Mouse (Mus musculus): ENCODE data around the gene Tnks1bp1. TPM values are rescaled to one million over a fixed set of nuclear protein-coding genes. Genes with fewer than 3 reads are reported as not detected.

The Tnks1bp1 gene
- total RNA-seq, 2 experiments from 2014 or later, result 87.1 to 88.2 TPM

DNA sequence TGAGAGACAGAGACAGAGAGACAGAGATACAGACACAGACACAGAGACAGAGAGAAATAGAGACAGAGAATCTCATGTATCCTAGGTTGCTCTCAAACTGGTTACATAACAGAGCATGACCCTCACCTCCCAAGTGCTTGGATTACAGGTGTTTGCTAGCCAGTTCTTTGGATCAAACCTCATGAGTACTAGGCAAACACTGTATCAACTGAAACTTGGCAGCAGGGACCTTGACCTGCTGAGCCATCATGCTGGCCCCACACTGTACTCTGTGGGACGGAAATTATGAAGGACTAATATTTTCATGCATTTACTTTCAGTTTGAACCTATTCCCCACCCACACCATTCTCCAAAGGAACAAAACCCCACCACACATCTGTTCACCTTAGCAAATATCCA lies 45.6 kb downstream of the Tnks1bp1 start:
- no peak for DNase-seq

DNA sequence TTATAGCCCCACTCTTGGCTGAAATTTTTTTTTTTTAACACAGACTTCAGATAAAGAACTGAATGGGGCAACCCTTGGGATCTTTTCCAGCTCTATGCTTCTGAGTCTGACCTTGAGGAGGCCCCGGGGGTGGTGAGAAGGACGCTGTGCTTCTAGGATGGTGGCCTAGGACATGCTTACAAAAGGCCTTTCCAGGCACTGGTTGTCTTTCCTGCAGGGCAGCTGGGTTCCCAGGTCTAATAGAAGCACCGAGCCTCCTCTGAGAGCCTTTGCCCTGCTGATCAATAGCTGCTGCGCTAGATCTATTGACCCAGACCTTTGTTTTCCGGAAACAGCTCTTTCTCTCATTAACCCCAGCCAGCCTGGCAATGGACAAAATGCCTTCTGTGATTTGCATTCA lies 48.1 kb downstream of the Tnks1bp1 start:
- DNase-seq, result no peak

DNA sequence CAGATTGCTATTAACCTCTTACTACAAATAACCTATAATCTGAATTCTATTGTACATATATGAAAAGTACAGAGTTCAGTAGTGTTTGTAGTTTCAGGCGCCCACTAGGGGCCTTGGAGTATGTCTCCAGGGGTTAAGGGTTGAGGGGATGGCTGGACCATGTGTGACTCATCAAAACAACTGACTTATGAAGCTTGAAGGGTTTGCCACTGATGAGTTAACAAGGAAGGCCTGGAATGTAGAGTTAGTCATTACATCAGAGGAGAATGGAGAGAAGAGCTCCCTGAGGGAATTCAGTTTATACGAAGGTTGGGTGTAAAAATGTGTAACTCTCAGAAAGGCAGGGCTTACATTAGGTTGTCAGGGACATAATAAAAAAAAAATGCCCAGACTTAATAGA lies 50.2 kb downstream of the Tnks1bp1 start:
- no peak for DNase-seq

DNA sequence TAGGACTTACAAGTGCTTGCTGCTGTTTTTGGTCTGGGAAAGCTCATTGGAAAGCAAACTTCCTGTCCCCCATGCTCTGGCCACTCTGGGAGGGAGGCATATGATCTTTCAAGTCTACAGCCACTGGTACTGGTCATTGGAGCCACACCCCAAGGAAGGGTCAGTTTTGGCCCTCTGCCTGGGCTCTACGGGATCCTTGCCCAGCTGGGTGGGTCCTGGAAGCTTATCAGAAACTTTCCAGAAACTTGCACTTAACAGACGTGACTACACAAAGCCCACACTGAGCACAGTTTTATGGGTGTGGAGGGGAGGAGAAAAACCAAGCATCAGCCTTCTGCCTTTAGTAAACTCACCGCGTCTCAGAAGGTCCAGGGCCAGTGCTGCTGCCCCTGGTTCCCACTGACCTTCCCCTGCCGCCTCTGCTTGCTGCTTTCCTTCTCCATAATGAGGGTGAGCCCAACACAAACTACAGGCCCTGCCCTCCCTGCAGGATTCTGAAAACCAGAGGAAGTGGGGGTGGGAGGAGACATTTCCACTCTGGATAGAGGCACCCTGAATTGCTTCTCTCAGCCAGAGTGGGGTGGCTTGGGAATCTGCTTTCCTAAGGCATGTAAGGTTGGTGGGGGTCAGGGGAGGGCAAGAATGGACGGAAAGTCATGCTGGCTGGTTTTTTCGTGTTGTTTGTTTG lies 51.1 kb downstream of the Tnks1bp1 start:
- peak; percentile 88 for DNase-seq

DNA sequence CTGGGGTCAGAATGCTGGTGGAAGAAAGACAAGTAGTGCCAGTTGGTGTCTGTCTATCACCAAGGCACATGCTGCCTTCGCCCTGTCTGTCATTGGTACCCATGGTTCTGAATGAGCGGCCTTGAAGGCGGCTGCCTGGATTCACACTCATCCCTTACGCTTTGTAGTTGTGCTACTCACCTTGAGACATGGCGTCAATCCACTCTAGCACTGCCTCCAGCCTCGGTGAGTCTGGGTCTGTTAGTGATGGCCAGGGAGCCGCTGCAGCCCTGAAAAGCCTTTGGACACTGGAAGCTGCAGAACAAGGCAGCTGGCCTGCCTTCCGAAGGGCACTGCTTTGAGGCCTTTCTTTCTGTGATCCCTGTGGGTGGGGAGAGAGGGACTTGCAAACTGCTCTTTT lies 55.4 kb downstream of the Tnks1bp1 start:
- DNase-seq, result no peak

DNA sequence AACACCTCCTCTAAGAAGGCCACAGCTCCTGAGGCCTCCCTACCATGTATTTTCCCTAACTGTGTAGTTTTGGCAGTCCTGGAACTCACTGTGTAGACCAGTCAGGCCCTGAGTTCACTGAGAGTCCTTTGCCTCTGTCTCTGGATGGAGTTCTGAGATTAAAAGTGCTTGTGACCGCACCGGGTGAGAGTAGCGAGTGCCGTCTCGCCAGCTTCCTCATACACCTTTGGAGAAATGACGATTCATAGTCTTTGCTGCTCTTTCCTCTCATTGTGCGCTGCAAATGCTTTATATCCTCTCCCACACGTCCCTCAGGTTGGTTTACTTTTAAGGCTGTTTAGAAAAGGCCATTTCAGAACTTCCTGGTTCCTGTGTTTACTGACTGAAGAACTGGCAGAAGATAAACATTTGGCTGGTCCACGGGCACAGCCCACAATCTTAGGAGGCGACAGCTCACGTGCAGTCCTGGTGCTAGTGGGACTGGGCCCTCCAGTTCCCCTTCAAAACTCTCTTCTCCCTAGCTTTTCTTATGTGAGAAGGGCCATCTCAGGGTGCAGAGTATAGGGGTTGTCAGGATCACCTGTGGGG lies 57.7 kb downstream of the Tnks1bp1 start:
- DNase-seq, result no peak

DNA sequence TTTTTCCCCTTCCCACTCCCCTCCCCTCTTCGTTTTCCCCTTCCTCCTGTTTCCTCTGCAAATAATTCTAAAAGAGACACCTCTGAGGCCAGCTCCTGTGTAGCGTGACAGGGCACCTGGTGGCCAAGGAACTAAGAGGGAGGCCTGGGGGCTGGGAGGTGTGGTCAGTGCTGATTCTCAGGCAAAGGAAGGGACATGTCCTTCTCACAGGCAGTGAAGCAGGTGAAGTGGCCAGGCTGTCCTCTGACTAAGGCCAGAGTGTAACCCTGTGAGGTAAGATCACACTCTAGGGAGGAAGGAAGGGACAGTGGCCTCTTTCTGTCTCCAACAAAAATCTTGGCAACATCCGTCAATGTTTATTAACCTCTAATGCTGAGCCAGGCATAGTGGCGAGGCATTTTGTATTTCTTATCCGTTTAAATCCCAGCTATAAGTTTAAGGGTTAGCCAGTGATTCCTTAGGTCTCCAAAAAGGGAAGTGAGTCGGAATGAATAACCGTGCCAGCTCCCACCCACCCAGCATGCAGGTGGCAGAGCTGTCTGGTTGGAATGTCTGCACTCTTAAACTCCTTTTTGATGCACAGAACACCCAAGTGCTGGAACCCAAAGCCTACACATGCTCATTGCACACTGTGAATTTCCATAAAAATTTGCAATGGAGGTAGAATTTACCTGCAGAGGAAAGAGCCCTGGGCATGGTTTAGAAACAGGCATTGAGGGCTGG lies 58.4 kb downstream of the Tnks1bp1 start:
- DNase-seq, result no peak

DNA sequence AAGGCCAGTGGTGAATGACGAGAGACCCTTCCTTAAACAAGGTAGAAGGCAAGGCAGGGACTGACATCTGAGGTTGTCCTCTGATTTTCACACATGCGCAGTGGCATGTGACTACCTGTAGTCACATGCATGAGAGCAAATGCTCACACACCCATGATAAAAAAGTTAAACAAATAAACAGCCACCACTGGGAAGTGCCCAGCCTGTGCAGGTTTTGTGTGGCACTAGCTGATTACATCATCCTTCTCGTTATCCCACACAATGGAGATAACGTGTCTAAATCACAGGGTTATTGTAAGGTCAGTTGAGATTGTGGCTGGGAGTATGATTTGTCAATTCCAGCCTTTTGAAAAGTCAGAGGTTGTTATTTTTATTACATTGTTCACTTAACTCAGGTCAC lies 59.1 kb downstream of the Tnks1bp1 start:
- DNase-seq, result no peak

DNA sequence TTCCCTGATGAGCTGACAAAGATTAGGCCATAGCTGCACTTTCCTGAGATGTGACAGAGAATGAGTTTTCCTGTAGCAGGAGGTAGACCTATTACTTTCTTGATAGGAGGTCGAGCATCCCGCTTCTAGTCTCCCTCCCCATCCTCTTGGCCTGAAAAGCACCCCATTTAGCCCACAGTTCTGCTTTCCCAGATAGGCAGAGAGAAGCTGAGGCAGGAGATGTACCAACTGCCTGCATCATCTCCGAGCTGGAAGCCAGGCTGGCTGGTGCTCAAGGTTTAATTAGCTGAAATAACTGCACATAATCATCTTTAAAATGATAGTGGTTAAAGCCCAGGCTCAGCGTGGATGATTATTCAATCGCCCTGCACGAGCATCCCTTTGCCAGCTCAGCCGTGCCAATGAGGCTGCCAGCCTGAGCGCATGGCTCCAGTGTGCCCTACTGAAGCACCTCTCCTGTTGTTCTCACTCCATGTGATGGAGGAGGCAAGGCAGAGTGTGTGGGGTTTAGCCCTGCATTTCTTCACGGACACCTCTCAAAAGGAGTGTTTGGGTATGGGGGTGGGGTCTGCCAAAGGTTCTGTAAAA lies 62.6 kb downstream of the Tnks1bp1 start:
- DNase-seq, result no peak

Other genes starting within 250 kb of the Tnks1bp1 start
- 10 to 100 TPM; 23.1 to 51.0 TPM for gene Ube2l6, start 249.2 kb upstream of the Tnks1bp1 start, total RNA-seq (2021)
- gene Smtnl1, start 225.4 kb upstream of the Tnks1bp1 start, total RNA-seq (2021), result under 1 TPM; 0.14 TPM
- gene Timm10, start 221.0 kb upstream of the Tnks1bp1 start, total RNA-seq (2021), result 100 to 1,000 TPM; 107 to 126 TPM
- gene Slc43a1, start 209.2 kb upstream of the Tnks1bp1 start, total RNA-seq (2021), result 1 to 10 TPM; 2.1 to 2.7 TPM
- 1 to 10 TPM; 3.2 to 4.1 TPM for gene Rtn4rl2, start 161.3 kb upstream of the Tnks1bp1 start, total RNA-seq (2021)
- 10 to 100 TPM; 44.1 to 52.6 TPM for gene Slc43a3, start 111.4 kb upstream of the Tnks1bp1 start, total RNA-seq (2021)
- not detected for gene Prg2, start 67.6 kb upstream of the Tnks1bp1 start, total RNA-seq (2021)
- gene Prg3, start 59.8 kb upstream of the Tnks1bp1 start, total RNA-seq (2021), result not detected
- 100 to 1,000 TPM; 106 to 108 TPM for gene Ssrp1, start 10.8 kb upstream of the Tnks1bp1 start, total RNA-seq (2021)
- under 1 TPM; 0.14 to 0.24 TPM for gene P2rx3, start 10.6 kb upstream of the Tnks1bp1 start, total RNA-seq (2021)
- gene Aplnr, start 88.2 kb downstream of the Tnks1bp1 start, total RNA-seq (2021), result 100 to 1,000 TPM in 1 of 2 experiments, 10 to 100 TPM in 1; 85.4 to 109 TPM
- 1 to 10 TPM; 2.1 to 2.7 TPM for gene Lrrc55, start 149.2 kb downstream of the Tnks1bp1 start, total RNA-seq (2021)

Measured in heart, postnatal 4 days (tissue).